Mouse (Mus musculus) limb, embryonic 15.5 days (tissue): ENCODE data around the gene Rnf187. TPM values are rescaled to one million over a fixed set of nuclear protein-coding genes. Genes with fewer than 3 reads are reported as not detected.

Experiments
- microRNA-seq: library from miRNA; unstranded; fragments of <30 nt; microRNA quantifications from one replicate; pipeline ENCODE4, GENCODE M21; 2016
- polyA plus RNA-seq: library from polyadenylated mRNA; unstranded; fragments of >200 nt; fragmentation: Nextera tagmentation; extraction: Ambion mirVana; gene quantifications from 2 replicates; pipeline ENCODE4 v1.2.1, GENCODE M21; 2015

The Rnf187 gene
- polyA plus RNA-seq, 1 experiment from 2014 or later: 230 TPM

Small RNA genes lying within 50 kb of the gene (microRNA-seq; reads per million reads assigned to microRNA genes)
- gene Gm44313: not detected

Other genes starting within 250 kb of the Rnf187 start
- not detected in 2 replicates for gene Olfr319, start 239.8 kb downstream of the Rnf187 start, polyA plus RNA-seq
- not detected in 2 replicates for gene Olfr318, start 214.9 kb downstream of the Rnf187 start, polyA plus RNA-seq
- not detected in 2 replicates for gene Olfr317, start 199.7 kb downstream of the Rnf187 start, polyA plus RNA-seq
- not detected in 2 replicates for gene Olfr316, start 186.2 kb downstream of the Rnf187 start, polyA plus RNA-seq
- gene Olfr315, start 165.7 kb downstream of the Rnf187 start, polyA plus RNA-seq: not detected in 2 replicates
- gene Olfr314, start 156.0 kb downstream of the Rnf187 start, polyA plus RNA-seq: not detected in 2 replicates
- gene Fam183b, start 137.0 kb downstream of the Rnf187 start, polyA plus RNA-seq: not detected in 2 replicates
- not detected in 2 replicates for gene Olfr313, start 123.9 kb downstream of the Rnf187 start, polyA plus RNA-seq
- not detected in 2 replicates for gene Olfr312, start 109.7 kb downstream of the Rnf187 start, polyA plus RNA-seq
- gene Olfr311, start 99.7 kb downstream of the Rnf187 start, polyA plus RNA-seq: not detected in 2 replicates
- 8.2 and 8.9 TPM in 2 replicates for gene Gm12258, start 91.8 kb downstream of the Rnf187 start, polyA plus RNA-seq
- gene 2810021J22Rik, start 71.7 kb downstream of the Rnf187 start, polyA plus RNA-seq: 7.2 and 9.1 TPM in 2 replicates
- 6.2 and 6.8 TPM in 2 replicates for gene Zfp39, start 34.7 kb downstream of the Rnf187 start, polyA plus RNA-seq
- gene Btnl10, start 21.0 kb downstream of the Rnf187 start, polyA plus RNA-seq: 0.19 TPM in 1 of 2 replicates, not detected in the other
- gene Hist3h2ba, start 10.0 kb upstream of the Rnf187 start, polyA plus RNA-seq: 12.6 and 31.7 TPM in 2 replicates
- gene Hist3h2a, start 15.8 kb upstream of the Rnf187 start, polyA plus RNA-seq: 24.8 and 26.9 TPM in 2 replicates
- 0.60 and 0.62 TPM in 2 replicates for gene Trim17, start 15.8 kb upstream of the Rnf187 start, polyA plus RNA-seq
- 20.4 and 23.9 TPM in 2 replicates for gene Trim11, start 39.2 kb upstream of the Rnf187 start, polyA plus RNA-seq
- gene Obscn, start 197.5 kb upstream of the Rnf187 start, polyA plus RNA-seq: 2.2 and 4.5 TPM in 2 replicates
- 4.1 and 4.4 TPM in 2 replicates for gene Iba57, start 224.8 kb upstream of the Rnf187 start, polyA plus RNA-seq
- gene Gjc2, start 244.3 kb upstream of the Rnf187 start, polyA plus RNA-seq: 0.32 and 0.58 TPM in 2 replicates